13 mouse cellular contexts compared by ENCODE assay signal in genomic region chr5:142997526-142997925, GRCm38 (mm10). TPM values are rescaled to one million over a fixed set of nuclear protein-coding genes. Genes with fewer than 3 reads are reported as not detected.
DNase-seq lines count a peak whose midpoint lies in the region; ATAC-seq and TF ChIP-seq lines count a peak whose summit lies in the region.
"Had no signal": no experiment of that assay in that cellular context is flagged by ENCODE, and none has a peak within 500 bp of the region (broad histone marks: within the 10 kb centered on the region; RNA-seq: fewer than 3 reads in every experiment).

No protein-coding gene starts in this region.

- no peak for DNase-seq in heart, adult 2 months
- DNase-seq in heart, adult 9 months (ENCODE audit: low spot score in 2 of 2): no peak
- DNase-seq in kidney, postnatal 0 days (ENCODE audit: low spot score): no peak
- DNase-seq in kidney, postnatal 25 days: no peak
- peak; percentile 83 for DNase-seq in adrenal gland, adult 2 months
- no peak for DNase-seq in MN1 (ENCODE audit: low spot score)
- DNase-seq: cerebellum, postnatal 10 days; right cerebral cortex, postnatal 14 days had no signal

- H3K4me2 ChIP-seq in kidney, postnatal 0 days (ENCODE audit: low read length): no peak overlapping the region
- no peak overlapping the region for H3K4me2 ChIP-seq in hindbrain, embryonic 12.5 days (replicated peaks)
- H3K4me2 ChIP-seq: neural tube, embryonic 13.5 days had no signal

- TF ChIP-seq EP300 in heart, adult 2 months (IDR thresholded peaks at IDR 0.05; ENCODE audit: insufficient read depth, low read depth, low read length): no peak

- no peak overlapping the region for H3K9ac ChIP-seq in heart, adult 2 months (ENCODE audit: low read depth, low read length)
- H3K9ac ChIP-seq in kidney, postnatal 0 days (ENCODE audit: low read depth, low read length): peak overlapping the region; percentile 18; the same call in 1 of the 2 replicates
- H3K9ac ChIP-seq in hindbrain, embryonic 12.5 days: no peak overlapping the region
- H3K9ac ChIP-seq: neural tube, embryonic 13.5 days had no signal

- no peak for TF ChIP-seq CTCF in heart, adult 2 months (IDR thresholded peaks at IDR 0.05)
- TF ChIP-seq CTCF in kidney, postnatal 0 days (IDR thresholded peaks at IDR 0.05; ENCODE audit: low read depth): no peak

- TF ChIP-seq POLR2A in heart, adult 2 months (IDR thresholded peaks at IDR 0.05; ENCODE audit: insufficient read depth, low read depth, low read length): no peak

- no peaks in the 10 kb centered on the region for H3K27me3 ChIP-seq in heart, adult 2 months (ENCODE audit: control insufficient read depth, insufficient read depth, low read length)
- no peaks in the 10 kb centered on the region for H3K27me3 ChIP-seq in kidney, postnatal 0 days (ENCODE audit: insufficient read depth, low read length)
- no peaks in the 10 kb centered on the region for H3K27me3 ChIP-seq in hindbrain, embryonic 12.5 days
- H3K27me3 ChIP-seq: neural tube, embryonic 13.5 days had no signal

- no peak overlapping the region for H3K4me3 ChIP-seq in heart, adult 2 months
- H3K4me3 ChIP-seq in kidney, postnatal 0 days (replicated peaks; ENCODE audit: low read depth, low read length): no peak overlapping the region
- H3K4me3 ChIP-seq in hindbrain, embryonic 12.5 days: no peak overlapping the region
- H3K4me3 ChIP-seq: neural tube, embryonic 13.5 days had no signal

- 58% methylated on average over 9 of the region's 9 CpGs for WGBS in heart, adult 2 months
- 48% methylated on average over 9 of the region's 9 CpGs for WGBS in kidney, postnatal 0 days
- 66% methylated on average over 9 of the region's 9 CpGs for WGBS in hindbrain, embryonic 12.5 days

- intact Hi-C loops in heart, adult 2 months (cut with DNase I): loop anchor here (5.0 kb wide), 1 partner anchor 35 kb away; the partner anchor contains the start of gene Fscn1

- peaks cover 19% of the 10 kb centered on the region for H3K4me1 ChIP-seq in heart, adult 2 months (ENCODE audit: control insufficient read depth, insufficient read depth, low read length)
- peaks cover 30% of the 10 kb centered on the region; the same call in 1 of the 2 replicates for H3K4me1 ChIP-seq in kidney, postnatal 0 days (replicated peaks; ENCODE audit: insufficient read depth, low read length)
- H3K4me1 ChIP-seq in hindbrain, embryonic 12.5 days: peaks cover 34% of the 10 kb centered on the region

- no peaks in the 10 kb centered on the region for H3K9me3 ChIP-seq in kidney, postnatal 0 days (replicated peaks; ENCODE audit: low read length)
- no peaks in the 10 kb centered on the region for H3K9me3 ChIP-seq in hindbrain, embryonic 12.5 days (replicated peaks)
- H3K9me3 ChIP-seq: neural tube, embryonic 13.5 days had no signal

- peak overlapping the region; percentile 62 for H3K27ac ChIP-seq in heart, adult 2 months
- H3K27ac ChIP-seq in kidney, postnatal 0 days: peak overlapping the region; percentile 72
- 0 out of 2 replicates have a peak overlapping the region, but pooled peaks have one; percentile 23 for H3K27ac ChIP-seq in hindbrain, embryonic 12.5 days
- H3K27ac ChIP-seq: macrophage; neural tube, embryonic 13.5 days had no signal

- H3K79me2 ChIP-seq in heart, adult 2 months (replicated peaks; ENCODE audit: control insufficient read depth, insufficient read depth, low read length): no peaks in the 10 kb centered on the region

- H3K36me3 ChIP-seq in heart, adult 2 months (ENCODE audit: control insufficient read depth, insufficient read depth, low read length): no peaks in the 10 kb centered on the region; the same call in 1 of the 2 replicates
- peaks cover 10% of the 10 kb centered on the region; the same call in 1 of the 2 replicates for H3K36me3 ChIP-seq in kidney, postnatal 0 days (ENCODE audit: insufficient read depth, low read length)
- H3K36me3 ChIP-seq in hindbrain, embryonic 12.5 days: peaks cover 18% of the 10 kb centered on the region

- no peak for ATAC-seq in kidney, postnatal 0 days (replicated peaks; ENCODE audit: low FRiP score, low read depth)
- ATAC-seq in hindbrain, embryonic 12.5 days (ENCODE audit: low FRiP score): no peak
- ATAC-seq in erythroblast, adult 5-6 weeks (replicated peaks; ENCODE audit: low FRiP score, poor library complexity, severe bottlenecking): no peak

RNA-seq across cellular contexts. Expression of gene Fscn1, which starts 37.4 kb away (rescaled TPM):
- 10 to 100 TPM; 18.7 to 22.5 TPM for total RNA-seq in heart, adult 2 months (2021)
- polyA plus RNA-seq in heart, adult 2 months (2012; rRNA removed): 37.0 and 47.7 TPM in 2 replicates
- polyA plus RNA-seq in kidney, postnatal 0 days (2015; fragmentation: Nextera tagmentation; extraction: Ambion mirVana): 175 and 205 TPM in 2 replicates
- 10 to 100 TPM; 24.6 to 42.9 TPM for total RNA-seq in adrenal gland, adult 2 months (2021)
- polyA plus RNA-seq in adrenal gland, adult 2 months (2012; rRNA removed): 129 and 134 TPM in 2 replicates
- 699 and 764 TPM in 2 replicates for polyA plus RNA-seq in hindbrain, embryonic 12.5 days (2016; fragmentation: Nextera tagmentation; extraction: Ambion mirVana)
- not detected in 2 replicates for total RNA-seq in erythroblast, adult 5-6 weeks (2015; ENCODE audit: low replicate concordance)
- total RNA-seq in erythroblast, adult 5-6 weeks (2017; ENCODE audit: low replicate concordance): not detected in 2 replicates
- total RNA-seq: MEL had no signal
